Mouse (Mus musculus) midbrain, embryonic 10.5 days (tissue): ENCODE data around the gene Sgce. TPM values are rescaled to one million over a fixed set of nuclear protein-coding genes. Genes with fewer than 3 reads are reported as not detected.

Experiments used
- DNase-seq: peaks from one replicate; pipeline ENCODE4 v3.0.0-alpha.2; 2017; ENCODE audit warnings: low spot score
- H3K27ac ChIP-seq: fragments of 300-500 bp; sonication (generic); replicated peaks from 2 replicates; pipeline ENCODE4 v1.5.1; 2016; ENCODE audit warnings: mild to moderate bottlenecking
- H3K27me3 ChIP-seq: fragments of 300-500 bp; sonication (generic); 2 replicates; pipeline ENCODE4 v1.6.1; 2016; ENCODE audit warnings: low read depth, mild to moderate bottlenecking; ENCODE audit not compliant: poor library complexity, severe bottlenecking
- H3K36me3 ChIP-seq: fragments of 300-500 bp; sonication (generic); 2 replicates; pipeline ENCODE4 v1.6.1; 2016; ENCODE audit warnings: mild to moderate bottlenecking, moderate library complexity
- H3K4me1 ChIP-seq: fragments of 300-500 bp; sonication (generic); 2 replicates; pipeline ENCODE4 v1.6.1; 2016
- H3K4me3 ChIP-seq: fragments of 300-500 bp; sonication (generic); 2 replicates; pipeline ENCODE4 v1.5.1; 2016; ENCODE audit warnings: mild to moderate bottlenecking, moderate library complexity
- H3K9me3 ChIP-seq: fragments of 300-500 bp; sonication (generic); replicated peaks from 2 replicates; pipeline ENCODE4 v1.6.1; 2016; ENCODE audit warnings: mild to moderate bottlenecking
- WGBS: fragments of 180-500 bp; shearing (Covaris S2); methylation state at CpG from one replicate; pipeline ENCODE4 v1.1.7; 2016; 5-methylcytosine and 5-hydroxymethylcytosine counted together
- polyA plus RNA-seq: library from polyadenylated mRNA; unstranded; fragments of >200 nt; fragmentation: Nextera tagmentation; extraction: Ambion mirVana; gene quantifications from 2 replicates; pipeline ENCODE4 v1.2.1, GENCODE M21; 2016

Sgce gene
- polyA plus RNA-seq, 1 experiment from 2014 or later = 65.2 TPM

DNA sequence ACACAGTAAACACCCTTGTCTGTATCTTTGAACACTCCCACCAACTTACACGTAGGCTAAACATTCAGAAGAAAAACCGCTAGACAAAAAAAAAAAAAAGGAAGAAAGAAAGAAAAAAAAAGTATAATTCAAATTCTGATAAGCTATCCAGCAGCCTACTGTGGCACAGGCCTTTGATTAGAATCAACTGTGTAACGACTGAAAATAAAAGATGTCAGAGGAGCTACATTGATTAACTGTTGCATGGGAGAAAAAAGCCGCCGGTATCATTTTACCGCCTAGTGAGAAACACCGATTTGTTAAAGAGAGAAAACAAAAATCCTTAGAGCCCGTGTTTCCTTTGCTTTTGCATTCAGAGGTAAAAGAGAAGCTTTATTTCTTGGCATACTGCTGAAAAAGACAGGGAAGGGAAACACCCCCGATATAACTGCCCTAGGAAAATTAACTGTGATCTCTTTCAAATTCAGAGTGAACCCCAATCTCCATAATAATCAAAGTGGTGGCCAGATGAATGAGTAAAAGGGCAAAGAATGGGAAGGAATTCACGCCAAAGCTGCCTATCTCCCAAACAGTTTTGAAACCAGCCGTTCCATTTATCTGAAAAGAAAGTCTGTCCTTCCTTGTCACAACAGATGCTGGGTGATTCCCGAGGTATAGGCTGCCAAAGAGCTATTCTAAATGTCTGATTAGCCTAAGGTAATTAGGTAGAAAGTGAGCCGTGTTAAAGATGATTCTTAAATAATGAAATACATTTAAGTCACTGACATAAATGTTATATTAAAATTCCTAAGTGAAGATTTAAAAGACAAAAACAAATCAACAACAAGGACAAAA is 7.3 kb downstream of the Sgce start:
- no peaks in the 10 kb centered on the region for H3K27me3 ChIP-seq
- no peaks in the 10 kb centered on the region for H3K9me3 ChIP-seq
- H3K36me3 ChIP-seq = peaks cover 9% of the 10 kb centered on the region
- peak overlapping the region; percentile 35 for H3K4me3 ChIP-seq
- 7% methylated on average over 13 of the region's 13 CpGs for WGBS
- DNase-seq = no peak
- peak overlapping the region; percentile 46; the same call in 1 of the 2 replicates for H3K27ac ChIP-seq
- peaks cover 74% of the 10 kb centered on the region for H3K4me1 ChIP-seq

- Histone ChIP-seq H3K27ac (peak overlapping the region; percentile 53), H3K4me1 (peaks cover 71% of the 10 kb centered on the region), H3K4me3 (peak overlapping the region; percentile 29), H3K27me3 (no peaks in the 10 kb centered on the region), H3K9me3 (no peaks in the 10 kb centered on the region), H3K36me3 (peaks cover 12% of the 10 kb centered on the region)
- 6% methylated on average over 2 of the region's 2 CpGs for WGBS
- no peak for DNase-seq
Measured at GRCm38 (mm10) chr6:4738717-4739116, 8.3 kb downstream of the Sgce start.

DNA sequence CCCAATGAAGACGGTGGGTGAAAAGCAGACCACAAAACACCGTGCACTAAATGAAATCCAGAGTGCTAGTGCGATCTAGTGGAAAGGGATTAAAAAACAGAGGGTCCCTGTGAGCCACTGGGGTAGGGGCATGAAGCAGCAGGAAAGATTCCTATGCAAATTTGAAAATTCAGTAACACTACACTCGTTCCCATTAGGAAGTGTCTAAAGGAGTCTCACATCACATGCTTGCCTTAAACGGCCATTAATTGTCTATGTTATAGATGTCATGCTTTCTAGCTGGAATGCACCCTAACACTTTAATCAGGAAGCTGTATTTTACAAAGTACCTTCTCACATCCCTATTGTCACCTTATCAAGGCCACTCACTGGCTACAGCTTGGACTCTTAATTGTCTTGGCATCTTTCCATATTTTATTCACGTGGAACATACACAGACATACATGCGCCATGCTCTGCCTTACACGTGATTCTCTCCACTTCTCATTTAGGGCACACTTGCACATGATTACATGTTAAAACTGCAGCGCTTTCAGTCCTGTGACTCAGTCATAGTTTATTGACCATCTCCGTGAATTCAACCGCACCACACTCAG is 8.9 kb downstream of the Sgce start:
- no peaks in the 10 kb centered on the region for H3K27me3 ChIP-seq
- no peaks in the 10 kb centered on the region for H3K9me3 ChIP-seq
- DNase-seq = no peak
- H3K4me3 ChIP-seq = peak overlapping the region; percentile 29; the same call in 1 of the 2 replicates
- peaks cover 12% of the 10 kb centered on the region for H3K36me3 ChIP-seq
- peaks cover 68% of the 10 kb centered on the region for H3K4me1 ChIP-seq
- H3K27ac ChIP-seq = peak overlapping the region; percentile 53
- 22% methylated on average over 11 of the region's 11 CpGs for WGBS

GRCm38 (mm10) chr6:4736372-4736771 is 10.6 kb downstream of the Sgce start:
- Histone ChIP-seq H3K36me3 (peaks cover 12% of the 10 kb centered on the region), H3K4me1 (peaks cover 62% of the 10 kb centered on the region), H3K9me3 (no peaks in the 10 kb centered on the region), H3K27ac (no peak overlapping the region), H3K4me3 (no peak overlapping the region), H3K27me3 (no peaks in the 10 kb centered on the region)
- 90% methylated on average over 9 of the region's 9 CpGs for WGBS
- no peak for DNase-seq

- Histone ChIP-seq H3K27me3 (no peaks in the 10 kb centered on the region), H3K27ac (0 out of 2 replicates have a peak overlapping the region, but pooled peaks have one; percentile 20), H3K9me3 (no peaks in the 10 kb centered on the region), H3K4me3 (no peak overlapping the region), H3K4me1 (peaks cover 30% of the 10 kb centered on the region), H3K36me3 (peaks cover 20% of the 10 kb centered on the region)
- no peak for DNase-seq
- WGBS = 74% methylated on average over 8 of the region's 8 CpGs
Measured at GRCm38 (mm10) chr6:4733208-4733607, 13.8 kb downstream of the Sgce start.

DNA sequence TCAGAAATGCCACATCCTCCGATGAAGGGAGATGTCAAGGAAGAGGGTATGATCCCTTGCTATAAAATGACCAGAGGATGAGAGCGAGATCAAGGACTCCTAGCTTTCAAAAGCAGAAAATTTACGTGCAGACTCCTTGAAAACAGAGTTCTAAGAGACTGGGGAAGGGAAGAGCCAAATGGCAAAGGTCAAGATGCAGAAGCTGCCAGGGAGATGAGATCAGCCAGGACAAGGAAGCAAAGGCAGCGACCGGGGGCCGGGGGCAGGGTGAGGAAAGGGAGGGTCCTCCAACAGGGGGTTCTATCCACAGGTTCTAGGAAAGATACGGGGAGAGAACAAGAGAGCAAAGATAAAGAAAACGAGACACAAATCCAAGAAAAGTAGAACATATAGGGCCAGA is 15.3 kb downstream of the Sgce start:
- Histone ChIP-seq H3K4me3 (no peak overlapping the region), H3K36me3 (peaks cover 20% of the 10 kb centered on the region), H3K27ac (no peak overlapping the region; the same call in 1 of the 2 replicates), H3K27me3 (no peaks in the 10 kb centered on the region), H3K9me3 (no peaks in the 10 kb centered on the region), H3K4me1 (peaks cover 16% of the 10 kb centered on the region)
- no peak for DNase-seq
- WGBS = 60% methylated on average over 8 of the region's 8 CpGs

GRCm38 (mm10) chr6:4728305-4728704 is 18.7 kb downstream of the Sgce start:
- no peak for DNase-seq
- no peaks in the 10 kb centered on the region for H3K27me3 ChIP-seq
- H3K36me3 ChIP-seq = peaks cover 8% of the 10 kb centered on the region; the same call in 1 of the 2 replicates
- H3K4me3 ChIP-seq = no peak overlapping the region
- H3K4me1 ChIP-seq = peaks cover 28% of the 10 kb centered on the region
- H3K27ac ChIP-seq = no peak overlapping the region
- H3K9me3 ChIP-seq = no peaks in the 10 kb centered on the region
- WGBS = 95% methylated on average over 2 of the region's 2 CpGs

DNA sequence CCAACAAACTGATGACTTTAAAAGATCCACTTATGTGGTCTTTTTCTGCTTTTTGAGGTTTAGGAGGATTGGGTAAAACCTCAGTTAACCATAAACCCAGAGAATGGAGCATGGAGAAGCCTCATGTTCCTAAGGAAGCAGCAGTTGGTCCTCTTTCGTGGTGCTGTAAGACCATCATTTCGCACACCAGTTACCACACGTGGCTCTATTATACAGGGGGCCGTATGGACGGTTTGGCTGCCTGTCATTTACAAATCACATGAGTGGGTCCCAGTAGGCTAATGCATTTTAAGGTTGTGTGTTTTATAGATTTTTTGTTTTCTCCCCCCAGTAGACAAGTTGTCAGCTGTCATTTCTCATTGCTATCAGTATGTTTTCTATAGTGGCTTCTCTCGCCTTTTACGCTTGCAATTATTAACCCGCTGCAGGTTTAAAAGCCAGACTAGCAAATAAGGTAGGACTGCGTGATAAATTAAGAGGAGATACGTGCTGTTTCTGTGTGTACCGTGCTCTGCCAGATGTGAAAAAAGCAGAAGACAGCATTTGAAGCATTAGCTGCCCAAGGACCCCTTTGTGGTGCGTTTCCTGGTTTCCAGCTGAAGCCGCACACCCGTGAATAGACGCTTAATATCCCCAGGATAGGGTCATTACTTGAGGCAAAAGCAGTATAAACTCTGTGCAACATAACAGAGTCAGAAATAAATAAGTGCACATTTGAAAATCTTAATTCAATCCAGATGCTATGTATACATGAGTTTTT is 22.8 kb downstream of the Sgce start:
- no peaks in the 10 kb centered on the region for H3K27me3 ChIP-seq
- no peak overlapping the region for H3K4me3 ChIP-seq
- H3K27ac ChIP-seq = no peak overlapping the region
- H3K9me3 ChIP-seq = no peaks in the 10 kb centered on the region
- DNase-seq = no peak
- 81% methylated on average over 15 of the region's 15 CpGs for WGBS
- H3K36me3 ChIP-seq = no peaks in the 10 kb centered on the region
- peaks cover 30% of the 10 kb centered on the region for H3K4me1 ChIP-seq

GRCm38 (mm10) chr6:4722739-4723138 is 24.3 kb downstream of the Sgce start:
- Histone ChIP-seq H3K4me1 (peaks cover 30% of the 10 kb centered on the region), H3K36me3 (no peaks in the 10 kb centered on the region), H3K4me3 (no peak overlapping the region), H3K9me3 (no peaks in the 10 kb centered on the region), H3K27me3 (no peaks in the 10 kb centered on the region), H3K27ac (no peak overlapping the region)
- WGBS = 87% methylated on average over 13 of the region's 13 CpGs
- no peak for DNase-seq

DNA sequence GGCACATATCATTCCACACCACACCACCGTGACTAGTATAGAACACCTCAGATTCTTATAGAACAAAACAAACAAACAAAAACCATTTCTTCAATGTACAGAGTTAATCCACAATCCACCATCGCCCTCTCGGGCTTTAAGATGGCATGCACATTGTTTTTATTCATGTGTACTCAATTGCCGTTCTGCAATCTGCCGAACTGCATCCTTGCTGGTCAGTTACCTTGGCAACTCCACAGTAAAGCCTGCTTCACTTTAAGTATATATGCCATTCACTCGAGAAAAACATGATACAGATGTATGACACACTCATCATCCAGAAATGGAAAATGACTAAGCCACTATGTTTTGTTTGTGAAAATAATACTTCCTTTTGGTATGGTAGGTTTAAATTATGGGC is 24.9 kb downstream of the Sgce start:
- Histone ChIP-seq H3K27me3 (no peaks in the 10 kb centered on the region), H3K9me3 (no peaks in the 10 kb centered on the region), H3K27ac (no peak overlapping the region), H3K36me3 (no peaks in the 10 kb centered on the region), H3K4me3 (no peak overlapping the region), H3K4me1 (peaks cover 30% of the 10 kb centered on the region)
- no peak for DNase-seq
- 56% methylated on average over 6 of the region's 6 CpGs for whole genome bisulfite sequencing

GRCm38 (mm10) chr6:4717344-4717743 is 29.7 kb downstream of the Sgce start:
- Histone ChIP-seq H3K4me1 (peaks cover 6% of the 10 kb centered on the region), H3K9me3 (no peaks in the 10 kb centered on the region), H3K36me3 (peaks cover 11% of the 10 kb centered on the region), H3K4me3 (no peak overlapping the region), H3K27ac (no peak overlapping the region), H3K27me3 (no peaks in the 10 kb centered on the region)
- DNase-seq = no peak
- WGBS = 91% methylated on average over 2 of the region's 2 CpGs

DNA sequence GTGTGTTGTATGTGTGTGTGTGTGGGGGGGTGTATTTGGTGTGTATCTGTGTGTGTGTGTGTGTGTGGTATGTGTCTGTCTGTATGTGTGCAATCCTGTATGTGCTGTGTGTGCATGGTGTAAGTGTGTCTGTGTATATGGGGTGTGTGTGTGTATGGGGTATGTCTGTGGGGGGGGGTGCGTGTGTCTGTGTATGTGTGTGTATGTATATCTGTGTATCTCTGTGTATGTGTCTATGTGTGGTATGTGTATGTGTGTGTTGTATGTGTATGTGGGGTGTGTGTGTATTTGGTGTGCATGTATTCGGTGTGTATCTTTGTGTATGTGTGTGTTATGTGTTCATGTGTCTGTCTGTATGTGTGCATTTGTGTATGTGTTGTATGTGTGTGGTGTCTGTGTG is 30.8 kb downstream of the Sgce start:
- Histone ChIP-seq H3K36me3 (peaks cover 11% of the 10 kb centered on the region), H3K4me3 (no peak overlapping the region), H3K27ac (no peak overlapping the region), H3K9me3 (no peaks in the 10 kb centered on the region), H3K4me1 (no peaks in the 10 kb centered on the region), H3K27me3 (no peaks in the 10 kb centered on the region)
- 100% methylated on average over 2 of the region's 2 CpGs for WGBS
- DNase-seq = no peak
